Mouse (Mus musculus) heart, embryonic 14.5 days (tissue): Measurements from ENCODE around the gene Prss23. TPM values are rescaled to one million over a fixed set of nuclear protein-coding genes. Genes with fewer than 3 reads are reported as not detected.

Source experiments
- polyA plus RNA-seq: library from polyadenylated mRNA; unstranded; fragments of >200 nt; fragmentation: Nextera tagmentation; extraction: Ambion mirVana; gene quantifications from 2 replicates; pipeline ENCODE4 v1.2.1, GENCODE M21; 2014

The Prss23 gene
- polyA plus RNA-seq, 1 experiment from 2014 or later = 38.0 TPM

Other genes starting within 250 kb of the Prss23 start
- 28.4 and 29.4 TPM in 2 replicates for gene Tmem135, start 123.0 kb downstream of the Prss23 start, polyA plus RNA-seq
- 12.7 and 13.2 TPM in 2 replicates for gene Fzd4, start 122.8 kb downstream of the Prss23 start, polyA plus RNA-seq
- 6.5 and 6.7 TPM in 2 replicates for gene Me3, start 105.2 kb upstream of the Prss23 start, polyA plus RNA-seq